Mouse (Mus musculus): Measurements from ENCODE around the gene Syngap1. TPM values are rescaled to one million over a fixed set of nuclear protein-coding genes. Genes with fewer than 3 reads are reported as not detected.

The Syngap1 gene
- polyA plus RNA-seq, 1 experiment, result 109 TPM

GRCm38 (mm10) chr17:26995562-26995961 is 54.5 kb downstream of the Syngap1 start:
- Histone ChIP-seq H3K4me3 (ENCODE audit: control insufficient read depth, low read depth, low read length) (no peak overlapping the region), H3K27me3 (ENCODE audit: control insufficient read depth, insufficient read depth, low read length) (no peaks in the 10 kb centered on the region), H3K4me1 (ENCODE audit: control insufficient read depth, insufficient read depth, low read length) (peaks cover 6% of the 10 kb centered on the region), H3K27ac (ENCODE audit: control insufficient read depth, insufficient read depth, low read depth, low read length) (no peak overlapping the region), H3K36me3 (ENCODE audit: control insufficient read depth, insufficient read depth, low read length) (no peaks in the 10 kb centered on the region)
- no peak for TF ChIP-seq POLR2A (IDR thresholded peaks at IDR 0.05; ENCODE audit: control insufficient read depth, low read depth, low read length)
- TF ChIP-seq CTCF (IDR thresholded peaks at IDR 0.05; ENCODE audit: control insufficient read depth, insufficient read depth, insufficient replicate concordance, low read depth, low read length), result no peak

- H3K27ac ChIP-seq (ENCODE audit: control insufficient read depth, insufficient read depth, low read depth, low read length), result no peak overlapping the region
- no peak overlapping the region for H3K4me3 ChIP-seq (ENCODE audit: control insufficient read depth, low read depth, low read length)
- no peaks in the 10 kb centered on the region for H3K36me3 ChIP-seq (ENCODE audit: control insufficient read depth, insufficient read depth, low read length)
- TF ChIP-seq POLR2A (IDR thresholded peaks at IDR 0.05; ENCODE audit: control insufficient read depth, low read depth, low read length) (no peak), CTCF (IDR thresholded peaks at IDR 0.05; ENCODE audit: control insufficient read depth, insufficient read depth, insufficient replicate concordance, low read depth, low read length) (no peak)
- H3K27me3 ChIP-seq (ENCODE audit: control insufficient read depth, insufficient read depth, low read length), result no peaks in the 10 kb centered on the region
- peaks cover 6% of the 10 kb centered on the region for H3K4me1 ChIP-seq (ENCODE audit: control insufficient read depth, insufficient read depth, low read length)
These were observed 56.6 kb downstream of the Syngap1 start for GRCm38 (mm10) chr17:26997661-26998060.

GRCm38 (mm10) chr17:26998283-26998682 is 57.2 kb downstream of the Syngap1 start:
- H3K4me1 ChIP-seq (ENCODE audit: control insufficient read depth, insufficient read depth, low read length), result peaks cover 6% of the 10 kb centered on the region
- H3K27me3 ChIP-seq (ENCODE audit: control insufficient read depth, insufficient read depth, low read length), result no peaks in the 10 kb centered on the region
- H3K27ac ChIP-seq (ENCODE audit: control insufficient read depth, insufficient read depth, low read depth, low read length), result no peak overlapping the region
- no peak overlapping the region for H3K4me3 ChIP-seq (ENCODE audit: control insufficient read depth, low read depth, low read length)
- TF ChIP-seq POLR2A (IDR thresholded peaks at IDR 0.05; ENCODE audit: control insufficient read depth, low read depth, low read length) (no peak), CTCF (IDR thresholded peaks at IDR 0.05; ENCODE audit: control insufficient read depth, insufficient read depth, insufficient replicate concordance, low read depth, low read length) (no peak)
- no peaks in the 10 kb centered on the region for H3K36me3 ChIP-seq (ENCODE audit: control insufficient read depth, insufficient read depth, low read length)

- no peak for TF ChIP-seq CTCF (IDR thresholded peaks at IDR 0.05; ENCODE audit: control insufficient read depth, insufficient read depth, insufficient replicate concordance, low read depth, low read length)
- TF ChIP-seq POLR2A (IDR thresholded peaks at IDR 0.05; ENCODE audit: control insufficient read depth, low read depth, low read length), result no peak
- no peaks in the 10 kb centered on the region for H3K27me3 ChIP-seq (ENCODE audit: control insufficient read depth, insufficient read depth, low read length)
- no peak overlapping the region for H3K4me3 ChIP-seq (ENCODE audit: control insufficient read depth, low read depth, low read length)
- H3K4me1 ChIP-seq (ENCODE audit: control insufficient read depth, insufficient read depth, low read length), result peaks cover 8% of the 10 kb centered on the region
- H3K36me3 ChIP-seq (ENCODE audit: control insufficient read depth, insufficient read depth, low read length), result no peaks in the 10 kb centered on the region
- no peak overlapping the region for H3K27ac ChIP-seq (ENCODE audit: control insufficient read depth, insufficient read depth, low read depth, low read length)
These were observed 58.9 kb downstream of the Syngap1 start for GRCm38 (mm10) chr17:26999996-27000395.

- Histone ChIP-seq H3K4me1 (ENCODE audit: control insufficient read depth, insufficient read depth, low read length) (peaks cover 13% of the 10 kb centered on the region), H3K4me3 (ENCODE audit: control insufficient read depth, low read depth, low read length) (no peak overlapping the region), H3K36me3 (ENCODE audit: control insufficient read depth, insufficient read depth, low read length) (no peaks in the 10 kb centered on the region), H3K27me3 (ENCODE audit: control insufficient read depth, insufficient read depth, low read length) (no peaks in the 10 kb centered on the region), H3K27ac (ENCODE audit: control insufficient read depth, insufficient read depth, low read depth, low read length) (no peak overlapping the region)
- TF ChIP-seq POLR2A (IDR thresholded peaks at IDR 0.05; ENCODE audit: control insufficient read depth, low read depth, low read length) (no peak), CTCF (IDR thresholded peaks at IDR 0.05; ENCODE audit: control insufficient read depth, insufficient read depth, insufficient replicate concordance, low read depth, low read length) (peak; percentile 19; the same call in 1 of the 2 replicates)
These were observed 60.1 kb downstream of the Syngap1 start for GRCm38 (mm10) chr17:27001151-27001550.

- H3K4me1 ChIP-seq (ENCODE audit: control insufficient read depth, insufficient read depth, low read length), result peaks cover 13% of the 10 kb centered on the region
- H3K27ac ChIP-seq (ENCODE audit: control insufficient read depth, insufficient read depth, low read depth, low read length), result no peak overlapping the region
- H3K27me3 ChIP-seq (ENCODE audit: control insufficient read depth, insufficient read depth, low read length), result no peaks in the 10 kb centered on the region
- TF ChIP-seq POLR2A (IDR thresholded peaks at IDR 0.05; ENCODE audit: control insufficient read depth, low read depth, low read length) (no peak), CTCF (IDR thresholded peaks at IDR 0.05; ENCODE audit: control insufficient read depth, insufficient read depth, insufficient replicate concordance, low read depth, low read length) (peak; percentile 66; the same call in 1 of the 2 replicates)
- no peak overlapping the region for H3K4me3 ChIP-seq (ENCODE audit: control insufficient read depth, low read depth, low read length)
- H3K36me3 ChIP-seq (ENCODE audit: control insufficient read depth, insufficient read depth, low read length), result no peaks in the 10 kb centered on the region
These were observed 60.8 kb downstream of the Syngap1 start for GRCm38 (mm10) chr17:27001889-27002288.

GRCm38 (mm10) chr17:27004431-27004830 is 63.4 kb downstream of the Syngap1 start:
- H3K4me1 ChIP-seq (ENCODE audit: control insufficient read depth, insufficient read depth, low read length), result peaks cover 13% of the 10 kb centered on the region
- peak overlapping the region; percentile 81; the same call in 1 of the 2 replicates for H3K4me3 ChIP-seq (ENCODE audit: control insufficient read depth, low read depth, low read length)
- TF ChIP-seq POLR2A (IDR thresholded peaks at IDR 0.05; ENCODE audit: control insufficient read depth, low read depth, low read length) (no peak), CTCF (IDR thresholded peaks at IDR 0.05; ENCODE audit: control insufficient read depth, insufficient read depth, insufficient replicate concordance, low read depth, low read length) (peak; percentile 98; the same call in 1 of the 2 replicates)
- no peaks in the 10 kb centered on the region for H3K36me3 ChIP-seq (ENCODE audit: control insufficient read depth, insufficient read depth, low read length)
- H3K27ac ChIP-seq (ENCODE audit: control insufficient read depth, insufficient read depth, low read depth, low read length), result no peak overlapping the region
- H3K27me3 ChIP-seq (ENCODE audit: control insufficient read depth, insufficient read depth, low read length), result no peaks in the 10 kb centered on the region

All from testis, adult 2 months (tissue).